Mouse (Mus musculus) left cerebral cortex, adult 2 months (tissue): Measurements from ENCODE around the gene Cdkn2a. TPM values are rescaled to one million over a fixed set of nuclear protein-coding genes. Genes with fewer than 3 reads are reported as not detected.
A peak's percentile ranks its signal among the peaks of the same experiment; 100 is the strongest.

Experiments
- DNase-seq, 2 experiments: peaks; one replicate each; pipeline ENCODE4 v3.0.0; 2021 to 2022; ENCODE audit warnings: low spot score in 2 of 2, mixed read lengths in 1 of 2; ENCODE audit errors: extremely low spot score in 1 of 2
- H3K27ac ChIP-seq: fragments of 200-600 bp; 2 replicates; pipeline ENCODE4 v1.8.1; 2022
- H3K4me3 ChIP-seq: fragments of 200-600 bp; 2 replicates; pipeline ENCODE4 v1.8.1; 2022
- CTCF ChIP-seq: fragments of 200-600 bp; IDR thresholded peaks from 2 replicates; pipeline ENCODE4 v1.8.1; 2022; ENCODE audit warnings: antibody characterized with exemption, mild to moderate bottlenecking, moderate library complexity
- intact Hi-C: fragments of 180-260 bp; cut with DNase I; formaldehyde crosslinking; loops from one replicate; pipeline ENCODE4 v1.15.1; 2025
- long read RNA-seq, 2 experiments: library from polyadenylated mRNA; stranded (forward); transcript quantifications; one replicate each; pipeline ENCODE4 v2.0.0; 2021; ENCODE audit warnings: borderline mapping rate in 2 of 2
- total RNA-seq, 2 experiments: library from RNA; stranded (reverse); gene quantifications; 2 replicates each; pipeline ENCODE4 v1.2.3; 2021

Cdkn2a gene
- total RNA-seq = not detected
- long read RNA-seq, experiment 1 = 0 reads
- long read RNA-seq, experiment 2 = 0 reads

GRCm38 (mm10) chr4:89294486-89295440 lies at the start of gene Cdkn2a:
Gene Cdkn2a, minus strand, starts transcription at chr4:89294653.
- DNase-seq = peak; percentile 31 to 40
- intact Hi-C loops = loop anchor here (2.0 to 5.0 kb wide), 2 partner anchors 14 to 228 kb away; no protein-coding TSS in a partner anchor
- Histone ChIP-seq H3K4me3 (peak within 1 kb of the TSS; percentile 69), H3K27ac (no peak within 1 kb of the TSS)
- peak; percentile 47 for TF ChIP-seq CTCF

- H3K4me3 ChIP-seq = no peak overlapping the region
- no peak for DNase-seq
- TF ChIP-seq CTCF = no peak
- no peak overlapping the region for H3K27ac ChIP-seq
- intact Hi-C loops = no loop called here
Measured at GRCm38 (mm10) chr4:89313461-89313860, 19.0 kb upstream of the Cdkn2a start.

- H3K4me3 ChIP-seq = peak within 1 kb of the TSS; percentile 35
- intact Hi-C loops = no loop called here
- TF ChIP-seq CTCF = peak; percentile 71
- peak; percentile 60 to 61 for DNase-seq
- peak within 1 kb of the TSS; percentile 55; the same call in 1 of the 2 replicates for H3K27ac ChIP-seq
Measured at GRCm38 (mm10) chr4:89310491-89311254, 16.2 kb upstream of the Cdkn2a start, which contains the start of gene Cdkn2b. Gene Cdkn2b, minus strand, starts transcription at chr4:89311039.

GRCm38 (mm10) chr4:89309996-89310395 lies 15.5 kb upstream of the Cdkn2a start:
- H3K4me3 ChIP-seq = peak overlapping the region; percentile 35
- intact Hi-C loops = no loop called here
- H3K27ac ChIP-seq = no peak overlapping the region
- no peak for DNase-seq
- TF ChIP-seq CTCF = no peak

GRCm38 (mm10) chr4:89308001-89308400 lies 13.5 kb upstream of the Cdkn2a start:
- Histone ChIP-seq H3K4me3 (no peak overlapping the region), H3K27ac (no peak overlapping the region)
- no peak for TF ChIP-seq CTCF
- intact Hi-C loops = no loop called here
- no peak for DNase-seq

- no peak overlapping the region for H3K4me3 ChIP-seq
Measured at GRCm38 (mm10) chr4:89306798-89307365, 12.4 kb upstream of the Cdkn2a start.

GRCm38 (mm10) chr4:89305691-89306090 lies 11.2 kb upstream of the Cdkn2a start:
- DNase-seq = no peak
- intact Hi-C loops = no loop called here
- no peak for TF ChIP-seq CTCF
- no peak overlapping the region for H3K27ac ChIP-seq
- no peak overlapping the region for H3K4me3 ChIP-seq

More at GRCm38 (mm10) chr4:89306798-89307365, 12.4 kb upstream of the Cdkn2a start:
- no peak for DNase-seq
- H3K27ac ChIP-seq = no peak overlapping the region
- TF ChIP-seq CTCF = no peak
- intact Hi-C loops = no loop called here

GRCm38 (mm10) chr4:89303281-89303995 lies 9.0 kb upstream of the Cdkn2a start:
- TF ChIP-seq CTCF = no peak
- Histone ChIP-seq H3K4me3 (no peak overlapping the region), H3K27ac (no peak overlapping the region)
- intact Hi-C loops = no loop called here
- no peak for DNase-seq

GRCm38 (mm10) chr4:89302129-89302528 lies 7.7 kb upstream of the Cdkn2a start:
- DNase-seq = no peak
- no peak for TF ChIP-seq CTCF
- H3K4me3 ChIP-seq = no peak overlapping the region
- intact Hi-C loops = no loop called here
- no peak overlapping the region for H3K27ac ChIP-seq

- no peak overlapping the region for H3K4me3 ChIP-seq
- intact Hi-C loops = no loop called here
- no peak for TF ChIP-seq CTCF
Measured at GRCm38 (mm10) chr4:89299721-89300120, 5.3 kb upstream of the Cdkn2a start.

More at GRCm38 (mm10) chr4:89299721-89300120, 5.3 kb upstream of the Cdkn2a start:
- H3K27ac ChIP-seq = no peak overlapping the region
- no peak for DNase-seq
